27 mouse cellular contexts compared by ENCODE assay signal in genomic region chr4:4315651-4316411, GRCm38 (mm10).
DNase-seq lines count a peak whose midpoint lies in the region; ATAC-seq lines count a peak whose summit lies in the region.
"Had no signal": no experiment of that assay in that cellular context is flagged by ENCODE, and none has a peak within 500 bp of the region (broad histone marks: within the 10 kb centered on the region; RNA-seq: fewer than 3 reads in every experiment).

No protein-coding gene starts in this region.

- no peaks in the 10 kb centered on the region for H3K36me3 ChIP-seq in limb, embryonic 13.5 days
- H3K36me3 ChIP-seq in limb, embryonic 10.5 days: no peaks in the 10 kb centered on the region
- no peaks in the 10 kb centered on the region for H3K36me3 ChIP-seq in embryonic facial prominence, embryonic 14.5 days (ENCODE audit: control insufficient read depth, insufficient read depth, low read length)
- H3K36me3 ChIP-seq in forebrain, embryonic 13.5 days (ENCODE audit: poor library complexity, severe bottlenecking): no peaks in the 10 kb centered on the region
- H3K36me3 ChIP-seq: embryonic facial prominence, embryonic 15.5 days; forebrain, embryonic 10.5 days; forebrain, embryonic 12.5 days; forebrain, embryonic 15.5 days; G1E had no signal

- 66% methylated on average over 3 of the region's 3 CpGs for WGBS in limb, embryonic 13.5 days
- WGBS in limb, embryonic 10.5 days: 80% methylated on average over 3 of the region's 3 CpGs
- WGBS in embryonic facial prominence, embryonic 14.5 days: 68% methylated on average over 3 of the region's 3 CpGs
- 83% methylated on average over 3 of the region's 3 CpGs for WGBS in forebrain, embryonic 13.5 days

- no peak for DNase-seq in limb, embryonic 10.5 days (ENCODE audit: low spot score)
- DNase-seq in 3T3-L1 (ENCODE audit: low read depth, low spot score): peak; percentile 71
- peak; percentile 65 for DNase-seq in NIH3T3 (ENCODE audit: low read depth)
- peak; percentile 63 for DNase-seq in embryonic facial prominence, embryonic 14.5 days (ENCODE audit: low spot score)
- no peak for DNase-seq in testis, postnatal 14 days (ENCODE audit: low spot score)
- no peak for DNase-seq in adipocyte (ENCODE audit: low spot score)
- DNase-seq: adrenal gland, adult 8-10 months; adrenal gland, postnatal 14 days; adrenal gland, postnatal 36 days; B cell, adult 2 months; cerebellum, adult 11-12 months; cerebellum, adult 2 months; cerebellum, adult 9-10 months; cerebellum, postnatal 10 days; cerebellum, postnatal 36 days; embryo, embryonic 11 days; forebrain, postnatal 0 days had no signal

- peak; percentile 81 for ATAC-seq in limb, embryonic 13.5 days (ENCODE audit: low FRiP score, low read depth)
- no peak for ATAC-seq in embryonic facial prominence, embryonic 14.5 days (ENCODE audit: low read depth)
- no peak for ATAC-seq in forebrain, embryonic 13.5 days
- ATAC-seq: CD4-positive, CD25-positive, alpha-beta regulatory T cell, adult 4 months; forebrain, embryonic 15.5 days; forebrain, postnatal 0 days had no signal

- no peaks in the 10 kb centered on the region for H3K9me3 ChIP-seq in limb, embryonic 13.5 days
- no peaks in the 10 kb centered on the region for H3K9me3 ChIP-seq in limb, embryonic 10.5 days (replicated peaks)
- no peaks in the 10 kb centered on the region for H3K9me3 ChIP-seq in embryonic facial prominence, embryonic 14.5 days (ENCODE audit: control insufficient read depth, low read length)
- H3K9me3 ChIP-seq in forebrain, embryonic 13.5 days (replicated peaks): no peaks in the 10 kb centered on the region
- H3K9me3 ChIP-seq: embryonic facial prominence, embryonic 15.5 days; forebrain, embryonic 10.5 days; forebrain, embryonic 12.5 days; forebrain, embryonic 15.5 days; G1E had no signal

- no peaks in the 10 kb centered on the region for H3K4me1 ChIP-seq in limb, embryonic 13.5 days
- no peaks in the 10 kb centered on the region for H3K4me1 ChIP-seq in limb, embryonic 10.5 days
- H3K4me1 ChIP-seq in embryonic facial prominence, embryonic 14.5 days (ENCODE audit: control insufficient read depth, insufficient read depth, low read length): no peaks in the 10 kb centered on the region
- H3K4me1 ChIP-seq in forebrain, embryonic 13.5 days: no peaks in the 10 kb centered on the region
- H3K4me1 ChIP-seq: embryonic facial prominence, embryonic 15.5 days; forebrain, embryonic 10.5 days; forebrain, embryonic 12.5 days; forebrain, embryonic 15.5 days had no signal

- no peak overlapping the region for H3K4me2 ChIP-seq in limb, embryonic 13.5 days (replicated peaks)
- H3K4me2 ChIP-seq in embryonic facial prominence, embryonic 14.5 days (ENCODE audit: low read depth, low read length): no peak overlapping the region
- H3K4me2 ChIP-seq in forebrain, embryonic 13.5 days: no peak overlapping the region
- H3K4me2 ChIP-seq: embryonic facial prominence, embryonic 15.5 days; forebrain, embryonic 12.5 days; forebrain, embryonic 15.5 days had no signal

- no peak overlapping the region for H3K4me3 ChIP-seq in limb, embryonic 13.5 days
- no peak overlapping the region for H3K4me3 ChIP-seq in limb, embryonic 10.5 days
- H3K4me3 ChIP-seq in embryonic facial prominence, embryonic 14.5 days (ENCODE audit: low read depth, low read length): no peak overlapping the region
- no peak overlapping the region for H3K4me3 ChIP-seq in forebrain, embryonic 13.5 days
- H3K4me3 ChIP-seq: embryonic facial prominence, embryonic 15.5 days; erythroblast, embryonic 14.5 days; forebrain, embryonic 10.5 days; forebrain, embryonic 12.5 days; forebrain, embryonic 15.5 days had no signal

- no peaks in the 10 kb centered on the region for H3K27me3 ChIP-seq in limb, embryonic 13.5 days
- H3K27me3 ChIP-seq in limb, embryonic 10.5 days (ENCODE audit: low read depth, poor library complexity, severe bottlenecking): no peaks in the 10 kb centered on the region
- H3K27me3 ChIP-seq in embryonic facial prominence, embryonic 14.5 days (replicated peaks; ENCODE audit: control insufficient read depth, insufficient read depth, low read length): no peaks in the 10 kb centered on the region
- H3K27me3 ChIP-seq in forebrain, embryonic 13.5 days: no peaks in the 10 kb centered on the region
- H3K27me3 ChIP-seq: CH12.LX; embryonic facial prominence, embryonic 15.5 days; forebrain, embryonic 12.5 days; forebrain, embryonic 15.5 days had no signal

- no peak overlapping the region for H3K27ac ChIP-seq in limb, embryonic 13.5 days
- no peak overlapping the region for H3K27ac ChIP-seq in limb, embryonic 10.5 days
- H3K27ac ChIP-seq in embryonic facial prominence, embryonic 14.5 days (replicated peaks; ENCODE audit: low read depth, low read length): no peak overlapping the region
- H3K27ac ChIP-seq in forebrain, embryonic 13.5 days: no peak overlapping the region
- H3K27ac ChIP-seq: embryonic facial prominence, embryonic 15.5 days; forebrain, embryonic 10.5 days; forebrain, embryonic 12.5 days; forebrain, embryonic 15.5 days had no signal

- no peak overlapping the region for H3K9ac ChIP-seq in limb, embryonic 13.5 days
- no peak overlapping the region for H3K9ac ChIP-seq in embryonic facial prominence, embryonic 14.5 days (ENCODE audit: low read depth, low read length)
- H3K9ac ChIP-seq in forebrain, embryonic 13.5 days: no peak overlapping the region
- H3K9ac ChIP-seq: embryonic facial prominence, embryonic 15.5 days; forebrain, embryonic 12.5 days; forebrain, embryonic 15.5 days; forebrain, postnatal 0 days had no signal

Comparison
In these comparisons a context has a peak if more than half of its experiments do, and no peak if none do; other contexts are left out.
1. DNase-seq: peak in 3T3-L1 (single experiment), NIH3T3 (single experiment) and embryonic facial prominence, embryonic 14.5 days (single experiment); none in limb, embryonic 10.5 days (single experiment), testis, postnatal 14 days (single experiment) and adipocyte (single experiment).